Comparison of ENCODE assay signal across 27 mouse cellular contexts in the genomic region with DNA sequence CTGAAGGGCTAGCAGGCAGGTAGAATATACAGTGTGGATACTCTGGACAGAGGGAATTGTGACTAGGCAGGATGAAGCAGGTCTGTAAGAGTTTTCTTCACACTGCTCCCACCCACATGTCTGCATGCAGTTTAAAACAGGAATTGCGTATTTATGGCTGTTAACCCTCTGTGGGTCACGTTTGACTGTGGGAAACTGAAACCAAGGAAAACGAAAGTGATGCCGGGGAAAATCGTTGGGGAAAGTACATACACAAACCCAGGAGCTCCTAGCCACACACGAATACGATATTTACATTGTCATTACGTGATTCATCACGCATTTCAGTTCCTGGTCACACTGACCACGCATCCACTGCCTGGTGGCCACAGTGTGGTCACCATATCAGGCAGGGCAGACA.
DNase-seq lines count a peak whose midpoint lies in the region; ATAC-seq lines count a peak whose summit lies in the region.
"Had no signal": no experiment of that assay in that cellular context is flagged by ENCODE, and none has a peak within 500 bp of the region (broad histone marks: within the 10 kb centered on the region; RNA-seq: fewer than 3 reads in every experiment).

No protein-coding gene starts in this region.

- DNase-seq in CD4-positive helper T cell, adult 2 months (ENCODE audit: low read depth, low spot score) = peak; percentile 43
- peak; percentile 80 for DNase-seq in induced T-regulatory cell, adult 2 months (ENCODE audit: low read depth)
- no peak for DNase-seq in spleen, postnatal 4 days (ENCODE audit: low spot score in 2 of 2)
- DNase-seq in right cerebral cortex, postnatal 10 days (ENCODE audit: low spot score in 2 of 2) = no peak
- DNase-seq in adrenal gland, postnatal 36 days = no peak
- DNase-seq: adrenal gland, adult 2 months; cerebellum, adult 18-20 months; cerebellum, postnatal 25 days; forebrain, postnatal 0 days; heart, adult 18-20 months; kidney, adult 18-20 months; kidney, postnatal 25 days; lung, postnatal 14 days; right cerebral cortex, adult 18-20 months; spleen, adult 18-20 months; thymus, adult 2 months had no signal

- no peak overlapping the region for H3K27ac ChIP-seq in intestine, embryonic 16.5 days (ENCODE audit: low read length)
- no peak overlapping the region for H3K27ac ChIP-seq in intestine, embryonic 15.5 days
- H3K27ac ChIP-seq: forebrain, embryonic 10.5 days; heart, embryonic 13.5 days; hindbrain, embryonic 14.5 days; left cerebral cortex, adult 2 months; limb, embryonic 10.5 days; liver, embryonic 14.5 days; midbrain, embryonic 12.5 days; neural tube, embryonic 13.5 days had no signal

- 52% methylated on average over 10 of the region's 10 CpGs for WGBS in intestine, embryonic 16.5 days
- 56% methylated on average over 10 of the region's 10 CpGs for WGBS in intestine, embryonic 15.5 days

- H3K36me3 ChIP-seq in intestine, embryonic 16.5 days (ENCODE audit: control insufficient read depth, insufficient read depth, low read length) = no peaks in the 10 kb centered on the region
- no peaks in the 10 kb centered on the region for H3K36me3 ChIP-seq in intestine, embryonic 15.5 days
- H3K36me3 ChIP-seq: forebrain, embryonic 10.5 days; heart, embryonic 13.5 days; limb, embryonic 10.5 days; midbrain, embryonic 12.5 days; neural tube, embryonic 13.5 days had no signal

- no peaks in the 10 kb centered on the region for H3K9me3 ChIP-seq in intestine, embryonic 16.5 days (ENCODE audit: control insufficient read depth, low read length)
- no peaks in the 10 kb centered on the region for H3K9me3 ChIP-seq in intestine, embryonic 15.5 days
- H3K9me3 ChIP-seq: forebrain, embryonic 10.5 days; heart, embryonic 13.5 days; limb, embryonic 10.5 days; midbrain, embryonic 12.5 days; neural tube, embryonic 13.5 days had no signal

- H3K9ac ChIP-seq in intestine, embryonic 16.5 days (ENCODE audit: low read depth, low read length) = peak overlapping the region; percentile 38; the same call in 1 of the 2 replicates
- H3K9ac ChIP-seq in intestine, embryonic 15.5 days = no peak overlapping the region
- H3K9ac ChIP-seq: forebrain, postnatal 0 days; heart, embryonic 13.5 days; hindbrain, embryonic 14.5 days; liver, embryonic 14.5 days; midbrain, embryonic 12.5 days; neural tube, embryonic 13.5 days had no signal

- no peak overlapping the region for H3K4me3 ChIP-seq in intestine, embryonic 16.5 days (ENCODE audit: low read length)
- no peak overlapping the region for H3K4me3 ChIP-seq in intestine, embryonic 15.5 days (replicated peaks)
- H3K4me3 ChIP-seq: forebrain, embryonic 10.5 days; heart, embryonic 13.5 days; left cerebral cortex, adult 2 months; limb, embryonic 10.5 days; midbrain, embryonic 12.5 days; neural tube, embryonic 13.5 days had no signal

- no peak overlapping the region for H3K4me2 ChIP-seq in intestine, embryonic 16.5 days (ENCODE audit: low read depth, low read length)
- no peak overlapping the region for H3K4me2 ChIP-seq in intestine, embryonic 15.5 days (replicated peaks)
- H3K4me2 ChIP-seq: heart, embryonic 13.5 days; hindbrain, embryonic 14.5 days; midbrain, embryonic 12.5 days; neural tube, embryonic 13.5 days had no signal

- peaks cover 3% of the 10 kb centered on the region; the same call in 1 of the 2 replicates for H3K4me1 ChIP-seq in intestine, embryonic 16.5 days (ENCODE audit: control insufficient read depth, insufficient read depth, low read length)
- peaks cover 2% of the 10 kb centered on the region; the same call in 1 of the 2 replicates for H3K4me1 ChIP-seq in intestine, embryonic 15.5 days (replicated peaks)
- H3K4me1 ChIP-seq: midbrain, embryonic 12.5 days; neural tube, embryonic 13.5 days had no signal

- H3K27me3 ChIP-seq in intestine, embryonic 16.5 days (replicated peaks; ENCODE audit: control insufficient read depth, insufficient read depth, low read length) = no peaks in the 10 kb centered on the region
- H3K27me3 ChIP-seq in intestine, embryonic 15.5 days (replicated peaks) = no peaks in the 10 kb centered on the region
- H3K27me3 ChIP-seq: heart, embryonic 13.5 days; midbrain, embryonic 12.5 days; neural tube, embryonic 13.5 days had no signal

- no peak for ATAC-seq in intestine, embryonic 16.5 days
- no peak for ATAC-seq in intestine, embryonic 15.5 days
- ATAC-seq in monocyte, adult 5-6 weeks (replicated peaks; ENCODE audit: insufficient number of reproducible peaks, low FRiP score, low TSS enrichment, poor library complexity, severe bottlenecking) = peak; percentile 34; the same call in 1 of the 2 replicates
- ATAC-seq: forebrain, postnatal 0 days had no signal

Comparison
In these comparisons a context has a peak if more than half of its experiments do, and no peak if none do; other contexts are left out.
1. DNase-seq: peak in CD4-positive helper T cell, adult 2 months (single experiment) and induced T-regulatory cell, adult 2 months (single experiment); none in spleen, postnatal 4 days (0 of 2), right cerebral cortex, postnatal 10 days (0 of 2) and adrenal gland, postnatal 36 days (0 of 2).